Mouse (Mus musculus) large intestine, adult 2 months (tissue): ENCODE measurements around the gene Igfbp3. TPM values are rescaled to one million over a fixed set of nuclear protein-coding genes. Genes with fewer than 3 reads are reported as not detected.
"Not testable (repeated sequence)": the region's sequence is repeated elsewhere in the genome, so short reads cannot be mapped to it uniquely, and the experiment has no call there.

ENCODE experiments used
- DNase-seq: peaks from one replicate; pipeline ENCODE4 v3.0.0-alpha.2; 2012; ENCODE audit warnings: low read depth, low spot score
- WGBS: fragments of 180-500 bp; shearing (Covaris S2); methylation state at CpG from one replicate; pipeline ENCODE4 v1.1.7; 2018; 5-methylcytosine and 5-hydroxymethylcytosine counted together
- polyA plus RNA-seq: library from polyadenylated mRNA; depleted of rRNA; stranded (reverse); fragments of >200 nt; gene quantifications from 2 replicates; pipeline ENCODE4 v1.2.3, GENCODE M21; 2012; rRNA removed

Igfbp3 gene
- polyA plus RNA-seq = 21.0 and 31.8 TPM in 2 replicates

DNA sequence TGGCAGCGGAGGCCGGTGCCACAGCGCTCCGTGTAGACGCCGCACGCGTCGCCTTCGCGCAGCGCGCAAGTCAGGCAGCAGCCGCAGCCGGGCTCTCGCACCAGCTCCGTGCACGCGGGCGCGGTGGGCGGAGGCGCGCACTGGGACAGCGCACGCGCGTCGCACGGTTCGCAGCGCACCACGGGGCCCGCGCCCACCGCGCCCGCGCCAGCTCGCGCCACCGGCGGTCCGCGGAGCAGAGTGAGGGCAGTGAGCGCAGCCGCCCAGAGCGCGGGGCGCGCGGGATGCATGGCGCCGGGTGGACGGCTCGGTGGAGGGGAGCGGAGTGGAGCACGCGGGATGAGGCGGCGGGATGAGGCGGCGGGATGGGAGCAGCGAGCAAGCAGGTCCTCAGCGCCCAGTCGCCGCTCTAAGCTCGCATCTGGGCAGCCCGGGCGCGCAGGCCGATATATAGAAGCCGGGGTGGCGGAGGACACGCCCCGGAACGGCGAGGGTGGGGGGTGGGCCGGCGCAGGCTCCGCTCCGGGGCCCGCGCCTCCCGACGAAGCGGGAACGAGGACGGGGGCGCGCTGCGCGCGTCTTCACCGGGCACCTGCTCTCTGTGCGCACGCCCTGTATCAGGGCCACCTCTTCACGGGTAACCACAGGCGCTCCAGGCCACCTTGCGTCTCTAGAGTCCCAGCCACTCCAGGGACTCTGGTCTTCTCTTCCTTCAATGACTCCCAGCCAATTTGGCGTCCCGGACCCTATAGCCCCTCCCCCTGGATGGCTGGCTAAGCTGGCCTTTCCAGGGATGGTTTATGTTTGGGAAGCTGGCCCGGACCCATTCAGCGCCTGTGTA lies at the start of gene Igfbp3:
Gene Igfbp3 (minus strand): TSS at position 423 of the 841 bp plus-strand sequence.
- WGBS = 2% methylated on average over 104 of the region's 104 CpGs
- DNase-seq = no peak

DNA sequence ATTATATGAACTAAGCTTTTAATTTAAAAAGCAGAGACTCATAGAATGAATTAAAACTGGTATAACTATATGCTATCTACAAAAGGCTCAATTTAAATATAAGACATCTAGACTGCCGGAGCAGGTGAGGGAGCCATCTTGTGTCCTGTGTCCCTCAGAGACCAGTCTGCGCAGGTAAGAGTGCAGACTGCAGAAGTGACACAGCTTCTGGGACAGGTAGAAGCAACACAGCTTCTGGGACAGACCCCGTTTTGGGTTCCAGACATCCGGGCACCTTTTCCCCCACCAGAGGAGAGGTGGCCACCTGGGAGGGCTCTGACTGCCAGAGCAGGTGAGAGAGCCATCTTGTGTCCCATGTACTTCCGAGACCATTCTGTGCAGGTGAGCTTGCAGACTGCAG lies 37.1 kb upstream of the Igfbp3 start:
- 94% methylated on average over 5 of the region's 5 CpGs for WGBS
- DNase-seq = no peak

DNA sequence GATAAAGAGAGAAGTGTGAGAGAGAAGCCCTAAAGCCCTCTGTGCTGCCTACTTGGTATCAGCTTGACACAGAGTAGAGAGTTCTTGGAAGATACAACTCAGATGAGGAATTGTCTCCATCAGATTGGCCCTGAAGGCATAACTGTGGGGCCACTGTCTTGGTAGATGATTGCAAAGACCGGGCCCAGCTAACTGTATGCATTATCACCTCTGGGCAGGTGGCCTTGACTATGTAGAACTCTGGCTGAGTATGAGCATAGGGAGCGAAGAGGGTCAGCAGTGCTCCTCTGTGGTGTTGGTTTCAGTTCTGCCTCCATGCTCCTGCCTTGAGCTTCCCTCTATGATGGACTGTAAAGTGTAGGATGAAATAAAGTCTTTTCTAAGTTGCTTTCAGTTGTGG lies 36.7 kb upstream of the Igfbp3 start:
- WGBS = 73% methylated on average over 2 of the region's 2 CpGs

DNA sequence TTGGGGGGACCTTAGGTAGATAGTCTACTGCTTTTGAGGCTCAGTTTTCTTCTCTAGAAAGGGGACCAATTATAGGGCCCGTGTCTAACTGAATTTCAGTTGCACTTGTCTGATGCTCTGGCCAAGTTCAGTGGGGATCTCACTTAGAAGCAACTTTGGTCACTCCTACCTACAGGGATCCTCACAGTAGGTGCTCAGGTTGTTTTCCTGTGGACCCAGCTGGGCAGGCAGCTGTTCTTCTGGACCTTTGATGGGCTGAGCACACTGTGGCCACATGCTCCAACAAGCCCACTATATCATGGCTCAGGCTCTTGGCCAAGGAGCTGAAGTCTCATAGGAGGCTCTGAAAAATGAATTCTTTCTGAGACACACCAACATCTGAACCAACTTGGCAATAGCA lies 31.1 kb upstream of the Igfbp3 start:
- WGBS = 56% methylated on average over 1 of the region's 1 CpGs
- DNase-seq = no peak

More for the DNA sequence above, 36.7 kb upstream of the Igfbp3 start:
- DNase-seq = no peak

DNA sequence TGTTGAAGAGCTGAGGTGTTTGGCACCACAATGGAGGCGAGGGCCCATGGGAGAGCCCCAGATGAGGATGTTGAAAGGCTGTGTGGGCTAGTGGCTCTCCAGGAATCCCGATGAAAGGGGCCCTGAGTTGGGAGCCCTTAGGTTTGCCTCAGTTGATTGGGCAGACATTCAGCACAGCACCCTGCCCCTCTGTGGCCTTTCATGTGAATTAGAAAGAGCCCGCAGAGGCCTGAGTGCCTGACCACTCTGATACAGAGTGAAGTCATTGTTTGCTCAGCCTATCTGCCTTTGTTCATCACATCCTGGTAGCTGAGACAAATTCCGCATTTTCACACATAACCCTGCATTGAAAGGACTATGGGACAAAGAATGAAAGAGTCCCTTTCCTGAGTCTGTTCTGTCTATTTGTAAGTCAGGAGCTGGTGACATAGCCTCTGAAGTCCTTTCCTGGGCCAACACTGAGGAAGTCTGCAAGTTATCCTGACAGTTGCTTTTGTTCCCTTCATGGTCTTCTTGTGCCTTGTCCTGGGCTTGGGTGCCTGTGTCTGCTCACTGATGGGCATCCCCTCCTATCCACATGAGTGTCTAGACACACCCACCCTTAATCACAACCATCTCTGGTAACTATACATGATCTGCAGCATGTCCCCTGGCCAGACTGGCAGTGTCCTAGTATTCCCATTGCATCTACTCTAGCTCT lies 25.5 kb upstream of the Igfbp3 start:
- no peak for DNase-seq
- 69% methylated on average over 4 of the region's 4 CpGs for WGBS

DNA sequence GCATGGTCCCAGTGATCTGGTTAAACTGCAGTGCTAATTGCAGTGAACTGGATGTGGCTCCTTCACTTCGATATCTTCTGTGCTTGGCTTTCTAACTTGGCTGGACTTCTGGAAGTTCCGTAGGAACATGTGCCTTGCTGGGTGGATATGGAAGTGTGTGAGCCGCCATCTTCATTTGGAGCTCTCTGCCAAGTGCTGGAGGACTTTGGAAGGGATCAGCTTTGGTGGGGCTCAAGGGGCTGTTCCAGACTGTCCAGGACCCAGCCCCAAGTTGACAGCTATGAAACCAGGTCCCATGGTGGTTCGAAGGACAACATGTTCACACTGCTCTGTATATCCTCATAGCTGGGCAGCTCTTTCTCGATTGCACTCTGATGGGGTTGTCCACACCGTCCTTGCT lies 24.8 kb upstream of the Igfbp3 start:
- no peak for DNase-seq
- WGBS = 90% methylated on average over 6 of the region's 6 CpGs

DNA sequence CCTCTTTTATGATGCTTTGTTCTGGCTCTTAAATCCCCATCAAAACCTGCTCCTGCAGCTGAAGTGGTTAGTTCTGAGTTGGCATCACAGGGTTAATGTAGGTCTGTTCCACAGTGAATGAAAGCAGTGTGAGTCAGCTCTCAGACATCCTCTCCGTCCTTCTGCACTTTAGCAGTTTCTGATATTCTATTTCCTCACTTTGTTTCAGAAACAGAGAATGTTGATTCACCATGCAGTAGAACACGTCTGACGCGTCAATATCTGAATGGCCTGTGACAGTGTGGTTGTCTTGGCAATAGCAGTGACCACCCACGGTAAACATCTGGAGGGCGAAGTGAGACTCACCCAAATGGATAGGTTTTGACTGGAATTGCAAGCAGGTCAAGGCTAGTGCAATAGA lies 24.0 kb upstream of the Igfbp3 start:
- 35% methylated on average over 6 of the region's 6 CpGs for WGBS
- no peak for DNase-seq

DNA sequence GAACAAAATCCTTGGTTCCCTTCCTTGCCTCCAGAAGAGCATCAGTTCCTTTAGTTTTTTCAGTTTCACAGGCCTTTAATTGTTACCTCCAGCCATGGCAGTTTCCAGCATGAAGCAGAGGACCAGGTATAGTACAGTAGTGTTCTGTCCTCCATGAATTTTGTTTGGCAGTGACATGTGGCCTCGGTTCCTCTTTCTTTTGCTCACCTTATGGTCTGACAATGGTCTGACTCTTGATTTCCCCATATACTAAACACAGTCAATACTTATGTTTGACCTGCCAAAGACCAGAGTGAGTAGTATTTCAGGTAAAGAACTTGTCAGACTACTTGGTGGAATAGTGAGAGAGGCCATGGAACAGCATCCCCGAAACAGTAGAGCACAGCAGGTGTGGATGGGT lies 23.0 kb upstream of the Igfbp3 start:
- 84% methylated on average over 2 of the region's 2 CpGs for WGBS
- no peak for DNase-seq

DNA sequence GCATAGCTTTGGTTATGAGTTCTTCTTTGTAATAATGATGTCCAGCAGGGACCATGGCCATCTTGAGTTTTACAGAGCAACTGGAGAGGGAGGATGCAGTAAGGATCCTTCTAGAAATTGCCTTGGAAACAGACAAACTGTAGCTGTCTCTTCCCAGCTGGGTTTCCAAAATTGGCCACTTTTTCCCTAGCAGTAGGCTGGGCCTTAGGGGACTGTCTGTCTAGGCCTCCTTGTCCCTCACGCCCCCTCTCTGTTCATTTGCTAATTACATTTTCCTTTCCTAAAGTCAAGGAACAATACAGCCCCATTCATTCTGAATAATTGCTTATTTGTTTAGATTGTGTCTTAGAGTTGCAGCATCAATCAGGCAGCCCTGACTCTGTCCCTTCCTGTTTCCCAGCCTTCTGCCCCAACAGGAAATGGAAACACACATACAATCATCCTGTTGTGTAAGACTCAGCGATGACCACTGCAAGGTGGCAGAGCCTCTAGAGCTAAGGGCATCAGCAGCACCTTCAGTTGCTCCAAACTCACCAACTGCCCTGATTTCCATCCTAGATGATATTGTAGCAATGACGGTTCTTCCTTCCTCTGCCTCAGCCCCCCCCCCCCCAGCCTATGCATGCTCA lies 21.4 kb upstream of the Igfbp3 start:
- no peak for DNase-seq
- WGBS = 72% methylated on average over 3 of the region's 3 CpGs

DNA sequence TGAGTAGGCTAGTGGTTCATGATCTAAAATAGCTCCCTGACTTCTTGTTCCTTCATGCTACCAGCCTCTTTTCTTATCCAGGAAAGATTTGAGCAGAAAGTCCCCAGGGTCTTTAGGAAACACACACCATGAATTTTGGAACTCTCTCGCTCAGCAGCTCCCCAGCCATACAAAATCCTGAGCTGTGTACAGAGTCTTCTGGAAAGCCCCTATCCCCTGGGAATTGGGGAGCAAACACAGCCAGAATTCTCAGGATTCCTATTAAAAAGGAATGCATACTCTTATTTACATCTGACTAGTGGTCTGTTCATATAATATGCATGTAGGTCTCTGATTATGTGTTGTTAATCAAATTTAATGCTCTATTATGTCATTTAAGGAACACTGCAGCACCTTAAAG lies 20.7 kb upstream of the Igfbp3 start:
- DNase-seq = no peak
- 80% methylated on average over 1 of the region's 1 CpGs for WGBS

DNA sequence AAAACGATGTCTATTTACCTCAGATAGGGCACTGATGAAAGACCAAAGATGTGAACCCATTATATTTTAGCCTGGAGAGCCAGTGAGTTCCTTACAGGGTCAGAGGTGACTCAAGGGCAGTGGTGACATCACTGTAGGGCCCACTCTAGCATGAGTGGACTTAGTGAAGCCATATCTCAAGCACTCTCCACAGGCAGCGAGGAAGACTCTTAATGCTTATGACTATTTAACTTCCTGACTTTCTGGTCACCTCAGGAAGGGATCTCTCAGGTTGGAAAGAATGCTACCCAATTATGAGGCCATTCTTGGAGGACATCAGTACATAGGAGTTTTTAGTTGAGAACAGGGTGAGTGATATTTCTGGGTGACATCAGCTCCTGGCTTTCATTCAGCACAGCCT lies 19.6 kb upstream of the Igfbp3 start:
- DNase-seq = no peak
- WGBS = 77% methylated on average over 2 of the region's 2 CpGs

DNA sequence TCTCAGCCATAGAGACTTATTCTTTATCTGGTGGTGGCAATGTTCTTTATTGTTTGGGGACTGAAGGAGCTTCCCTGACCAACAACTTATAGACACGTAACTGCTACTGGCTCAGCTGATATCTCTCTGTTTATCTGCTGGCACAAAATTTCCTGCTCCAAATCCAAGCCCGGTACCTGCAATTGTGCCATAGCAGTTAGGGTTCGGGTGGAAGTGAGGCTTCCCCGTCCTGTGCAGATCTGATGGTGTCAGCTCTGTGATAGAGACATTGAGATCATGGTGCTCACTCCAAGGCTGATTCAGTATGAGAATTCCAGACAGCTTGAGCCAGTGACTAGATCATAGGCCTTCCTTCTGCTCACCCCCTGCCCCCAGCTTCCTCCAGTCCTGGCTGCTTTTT lies 18.2 kb upstream of the Igfbp3 start:
- 90% methylated on average over 4 of the region's 4 CpGs for WGBS
- no peak for DNase-seq

DNA sequence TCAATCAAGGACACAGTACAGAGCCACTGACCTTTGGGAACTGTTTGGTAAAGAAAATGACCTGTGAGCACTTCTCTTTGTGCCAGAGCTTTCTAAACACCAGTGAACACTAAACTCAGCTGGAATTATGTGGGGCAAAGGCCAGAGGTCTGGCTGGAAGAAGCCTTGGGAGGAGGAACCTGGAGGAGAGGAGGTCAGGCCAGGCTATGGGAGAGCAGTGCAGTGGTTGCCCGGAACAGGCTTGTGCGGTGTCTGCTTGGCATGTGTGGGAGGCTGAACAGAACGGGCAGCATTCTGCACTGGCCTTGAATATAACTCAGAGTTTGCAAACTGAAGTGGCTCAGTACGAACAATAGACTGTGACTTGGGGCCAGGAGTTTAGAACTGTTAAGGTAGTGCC lies 16.3 kb upstream of the Igfbp3 start:
- DNase-seq = no peak
- WGBS = 69% methylated on average over 4 of the region's 4 CpGs

DNA sequence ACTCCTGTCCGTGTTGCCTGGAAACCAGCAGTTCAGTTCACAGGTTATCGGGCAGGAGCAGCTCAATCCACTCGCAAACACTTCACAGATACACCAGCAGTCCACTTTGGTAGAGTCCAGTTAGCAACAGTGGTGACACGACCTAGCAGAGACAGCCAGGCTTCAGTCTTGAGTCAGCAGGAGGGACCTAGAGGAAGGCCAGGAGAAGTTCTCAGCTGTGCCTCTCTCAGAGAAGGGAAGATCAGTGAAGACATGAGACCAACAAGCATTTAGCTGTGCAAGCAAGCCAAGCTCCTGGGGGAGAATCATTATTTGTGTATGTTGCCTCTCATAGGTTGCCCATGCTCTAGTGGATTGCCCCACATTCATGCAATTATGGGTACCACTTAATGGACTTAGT lies 14.4 kb upstream of the Igfbp3 start:
- 83% methylated on average over 4 of the region's 4 CpGs for WGBS
- DNase-seq = no peak

DNA sequence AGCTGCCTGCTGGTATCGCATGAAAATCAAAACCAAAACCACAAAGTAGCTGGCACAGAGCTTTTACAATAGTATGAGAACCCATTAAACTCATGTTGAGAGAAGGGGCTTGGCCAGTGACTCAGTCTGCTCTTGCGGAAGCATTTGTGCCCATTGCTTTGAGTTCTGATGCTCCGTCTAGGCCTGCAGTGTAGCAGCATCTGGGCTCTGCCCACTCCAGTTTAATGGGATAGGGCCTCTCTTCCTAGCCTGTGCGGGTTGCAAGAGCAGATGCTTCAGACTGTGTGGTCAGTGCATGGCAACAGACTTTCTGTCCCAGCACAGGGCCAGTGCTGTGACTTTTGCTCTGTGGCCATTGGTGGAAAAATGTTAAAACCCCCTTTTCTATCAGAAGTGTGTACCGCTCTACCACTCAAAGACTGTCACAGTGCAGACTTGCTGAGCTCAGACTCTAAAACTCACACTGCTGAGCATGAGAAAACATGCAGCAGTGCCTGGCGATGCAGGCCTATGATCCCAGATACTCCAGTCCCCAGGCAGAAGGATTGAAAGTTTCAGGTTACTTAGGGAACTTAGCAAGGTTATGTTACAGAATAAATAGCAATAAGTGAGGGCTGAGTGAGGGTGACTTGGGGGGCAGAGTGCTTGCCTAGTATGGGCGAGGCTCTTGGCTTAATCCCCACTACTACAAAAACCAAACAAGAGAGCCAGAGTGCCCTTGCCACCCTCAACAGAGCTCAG lies 13.3 kb upstream of the Igfbp3 start:
- DNase-seq = no peak
- WGBS = 78% methylated on average over 7 of the region's 7 CpGs

DNA sequence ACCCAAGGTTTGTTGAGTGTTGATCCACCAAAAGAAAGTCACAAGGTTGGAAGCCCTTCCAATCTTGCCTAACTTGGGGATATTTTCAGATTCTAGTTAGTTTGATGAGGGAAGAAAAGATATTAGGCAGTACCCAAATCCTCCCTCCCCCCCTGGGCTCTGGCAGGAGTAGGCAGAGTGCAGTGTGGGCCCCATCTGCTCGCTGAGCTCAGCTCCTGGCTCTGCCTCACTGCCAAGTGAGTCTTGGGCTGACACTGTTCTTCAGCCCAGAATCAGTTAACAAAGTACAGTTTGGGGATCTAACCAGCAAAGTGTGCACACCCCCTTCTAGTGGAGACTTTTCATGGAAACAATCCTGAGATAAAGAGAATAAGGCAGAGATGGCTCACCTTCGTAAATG lies 12.5 kb upstream of the Igfbp3 start:
- no peak for DNase-seq
- 63% methylated on average over 2 of the region's 2 CpGs for WGBS

DNA sequence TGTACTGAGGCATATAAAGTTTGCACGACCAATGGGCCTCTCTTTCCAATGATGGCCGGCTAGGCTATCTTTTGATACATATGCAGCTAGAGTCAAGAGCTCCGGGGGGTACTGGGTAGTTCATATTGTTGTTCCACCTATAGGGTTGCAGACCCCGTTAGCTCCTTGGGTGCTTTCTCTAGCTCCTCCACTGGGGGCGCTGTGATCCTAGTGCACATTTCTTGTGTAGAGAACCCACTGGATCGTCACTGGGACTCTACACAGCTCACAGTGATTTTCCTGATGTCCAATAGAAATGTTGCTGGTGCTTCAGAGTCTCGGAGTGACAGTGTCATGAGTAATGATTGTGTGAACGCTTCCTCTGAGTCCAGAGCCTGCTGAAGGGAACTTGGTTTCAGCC lies 8.1 kb upstream of the Igfbp3 start:
- WGBS = 78% methylated on average over 8 of the region's 8 CpGs
- DNase-seq = not testable (repeated sequence)

DNA sequence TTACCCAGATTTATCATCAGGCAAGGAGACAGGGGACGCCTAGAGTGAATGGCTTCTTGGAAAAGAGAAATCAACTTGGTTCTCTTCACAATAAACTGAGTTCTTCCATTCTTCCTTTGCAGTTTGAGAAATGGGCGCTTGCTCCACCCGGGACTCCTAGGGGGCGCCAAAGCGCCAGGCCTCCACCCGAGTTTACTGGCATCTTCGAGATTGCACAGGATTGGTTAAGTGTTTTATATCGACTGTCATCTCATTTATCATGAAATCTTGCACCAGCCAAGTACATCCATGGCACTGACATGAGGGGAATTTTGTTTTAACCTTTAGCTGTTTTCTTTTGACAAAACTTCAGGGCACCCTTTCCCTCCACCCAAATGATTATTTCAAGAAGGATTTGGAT lies 2.0 kb upstream of the Igfbp3 start:
- DNase-seq = no peak
- 8% methylated on average over 8 of the region's 8 CpGs for WGBS

DNA sequence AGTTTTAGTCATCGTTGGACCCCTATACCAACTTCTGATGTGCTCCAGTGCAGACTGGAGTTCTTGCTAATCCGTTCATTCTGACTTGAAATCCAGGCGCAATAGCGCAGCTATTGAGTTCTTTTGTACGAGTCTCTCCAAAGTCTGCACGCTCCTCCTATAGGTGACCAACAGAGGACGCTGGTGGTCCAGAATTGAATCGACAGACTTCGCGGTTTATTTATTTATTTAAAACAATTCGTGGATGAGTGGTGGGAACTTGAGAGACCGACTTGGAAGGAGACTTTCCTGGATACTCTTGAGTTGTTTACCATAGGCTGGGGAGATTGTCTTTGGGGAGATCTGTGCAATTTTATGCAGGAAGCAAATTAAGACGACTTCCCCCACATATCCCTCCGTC lies 1.0 kb upstream of the Igfbp3 start:
- DNase-seq = no peak
- WGBS = 7% methylated on average over 14 of the region's 14 CpGs

DNA sequence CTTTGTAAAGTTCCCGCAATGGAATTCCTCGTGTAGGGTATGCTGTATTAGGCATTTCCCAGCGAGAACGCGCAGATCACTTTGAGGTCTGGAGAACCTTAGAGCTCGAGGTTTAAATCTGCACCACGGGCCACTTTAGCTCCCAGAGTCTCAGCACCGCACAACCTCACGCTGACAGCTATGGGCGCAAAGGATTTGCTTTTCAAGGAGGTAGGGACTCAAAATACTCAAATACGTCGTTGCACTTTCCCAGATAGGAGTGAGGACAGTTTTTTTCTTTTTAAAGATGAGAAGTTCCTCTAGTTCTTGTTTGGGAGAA lies 578 bp upstream of the Igfbp3 start:
- WGBS = under 1% methylated on average over 12 of the region's 12 CpGs

More for the DNA sequence above, 578 bp upstream of the Igfbp3 start:
- DNase-seq = no peak
